Mouse (Mus musculus) intestine, postnatal 0 days (tissue): ENCODE results near the gene Dlx3. TPM values are rescaled to one million over a fixed set of nuclear protein-coding genes. Genes with fewer than 3 reads are reported as not detected.

Source experiments
- ATAC-seq: fragments of 200-750 bp; cut with Nextera tagmentation; 2 replicates; pipeline ENCODE4 v1.8.0; 2017; ENCODE audit warnings: mild to moderate bottlenecking, moderate TSS enrichment, moderate library complexity
- H3K27ac ChIP-seq: fragments of 300-500 bp; sonication (generic); 2 replicates; pipeline ENCODE4 v1.5.1; 2014; ENCODE audit warnings: mild to moderate bottlenecking, low read depth, low read length, moderate library complexity
- H3K27me3 ChIP-seq: fragments of 300-500 bp; sonication (generic); replicated peaks from 2 replicates; pipeline ENCODE4 v1.6.1; 2014; ENCODE audit warnings: low read length, mixed read lengths; ENCODE audit not compliant: control insufficient read depth, insufficient read depth
- H3K36me3 ChIP-seq: fragments of 300-500 bp; sonication (generic); 2 replicates; pipeline ENCODE4 v1.6.1; 2014; ENCODE audit warnings: mild to moderate bottlenecking, moderate library complexity; ENCODE audit not compliant: control insufficient read depth, insufficient read depth
- H3K4me1 ChIP-seq: fragments of 300-500 bp; sonication (generic); replicated peaks from 2 replicates; pipeline ENCODE4 v1.6.1; 2014; ENCODE audit warnings: antibody characterized with exemption, low read length, mixed read lengths; ENCODE audit not compliant: control insufficient read depth, insufficient read depth
- H3K4me2 ChIP-seq: fragments of 300-500 bp; sonication (generic); replicated peaks from 2 replicates; pipeline ENCODE4 v1.6.1; 2014; ENCODE audit warnings: low read depth, mild to moderate bottlenecking, moderate library complexity
- H3K4me3 ChIP-seq: fragments of 300-500 bp; sonication (generic); 2 replicates; pipeline ENCODE4 v1.5.1; 2014; ENCODE audit warnings: low read depth, low read length
- H3K9ac ChIP-seq: fragments of 300-500 bp; sonication (generic); 2 replicates; pipeline ENCODE4 v1.6.1; 2014; ENCODE audit warnings: mild to moderate bottlenecking, low read depth, low read length
- H3K9me3 ChIP-seq: fragments of 300-500 bp; sonication (generic); 2 replicates; pipeline ENCODE4 v1.6.1; 2016; ENCODE audit warnings: mixed run types; ENCODE audit not compliant: control insufficient read depth
- CTCF ChIP-seq: sonication (generic); IDR thresholded peaks from 2 replicates; pipeline ENCODE4 v1.5.1; 2016; ENCODE audit warnings: low read depth, mild to moderate bottlenecking, control low read depth, antibody characterized with exemption, moderate library complexity
- WGBS: fragments of 180-500 bp; shearing (Covaris S2); extraction: QIAGEN DNeasy Blood & Tissue Kit; methylation state at CpG from one replicate; pipeline ENCODE4 v1.1.7; 2014; 5-methylcytosine and 5-hydroxymethylcytosine counted together
- polyA plus RNA-seq: library from polyadenylated mRNA; unstranded; fragments of >200 nt; fragmentation: Nextera tagmentation; extraction: Ambion mirVana; gene quantifications from 2 replicates; pipeline ENCODE4 v1.2.1, GENCODE M21; 2015

The Dlx3 gene
- polyA plus RNA-seq, 1 experiment from 2014 or later = 0.44 TPM

DNA sequence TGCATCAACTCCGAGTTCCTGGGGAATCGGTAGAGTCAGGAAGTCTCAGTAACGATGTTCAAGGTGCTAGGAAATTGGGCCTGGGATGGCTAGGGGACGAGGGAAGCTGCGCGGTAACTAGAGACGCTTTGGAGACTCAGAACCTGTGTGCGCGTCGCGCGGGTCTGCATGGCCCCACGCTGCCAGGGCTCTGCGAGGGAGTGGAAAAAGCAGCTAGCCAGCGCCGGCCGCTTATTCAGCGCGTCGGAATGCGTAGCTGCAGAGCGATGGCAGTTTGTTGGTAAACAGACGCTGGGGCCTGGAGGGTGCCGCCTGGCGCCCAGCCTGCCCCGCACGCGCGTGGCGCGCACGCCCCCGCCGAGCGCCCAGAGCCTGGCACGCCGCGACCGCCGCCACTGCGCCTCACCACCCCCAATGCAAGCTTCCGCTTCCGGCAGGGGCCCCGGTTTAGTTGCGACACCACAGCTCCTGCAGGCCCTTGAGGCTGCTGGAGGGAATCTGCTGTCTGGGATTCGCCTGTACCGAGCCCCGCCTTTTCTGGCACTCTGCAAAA is 26.0 kb downstream of the Dlx3 start, which contains the start of gene Dlx4:
Gene Dlx4, minus strand, starts transcription at position 413 of the 553 bp plus-strand sequence.
- Histone ChIP-seq H3K27ac (no peak within 1 kb of the TSS), H3K36me3 (no peaks in the 10 kb centered on the region), H3K9ac (0 out of 2 replicates have a peak within 1 kb of the TSS, but pooled peaks have one; percentile 3), H3K4me3 (peak within 1 kb of the TSS; percentile 50), H3K27me3 (peaks cover 95% of the 10 kb centered on the region), H3K4me2 (peak within 1 kb of the TSS; percentile 83), H3K4me1 (peaks cover 7% of the 10 kb centered on the region; the same call in 1 of the 2 replicates), H3K9me3 (no peaks in the 10 kb centered on the region)
- under 1% methylated on average over 48 of the region's 48 CpGs for WGBS
- no peak for ATAC-seq
- TF ChIP-seq CTCF = no peak

DNA sequence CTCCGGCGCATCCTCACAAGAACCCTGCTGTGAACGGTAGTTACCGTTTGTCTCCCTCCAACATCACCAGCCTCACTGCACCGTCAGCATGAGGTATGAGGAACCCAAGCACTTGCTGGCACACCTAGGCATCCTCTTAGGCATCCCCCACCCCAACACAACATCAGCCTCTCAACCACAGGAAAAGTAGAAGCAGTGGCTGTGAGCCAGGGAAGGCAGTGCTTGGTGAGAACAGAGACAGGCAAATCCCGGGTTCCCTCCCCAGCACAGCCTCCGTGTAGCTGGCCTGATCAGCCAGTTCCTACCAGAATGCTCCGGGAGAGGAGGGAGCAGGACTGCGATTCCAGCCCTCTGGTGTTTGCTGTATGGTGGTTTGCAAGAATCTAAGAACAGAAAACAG is 28.8 kb downstream of the Dlx3 start:
- Histone ChIP-seq H3K4me2 (no peak overlapping the region), H3K36me3 (no peaks in the 10 kb centered on the region), H3K4me1 (peaks cover 7% of the 10 kb centered on the region; the same call in 1 of the 2 replicates), H3K27me3 (peaks cover 91% of the 10 kb centered on the region), H3K9me3 (no peaks in the 10 kb centered on the region), H3K9ac (no peak overlapping the region), H3K27ac (no peak overlapping the region), H3K4me3 (no peak overlapping the region)
- no peak for ATAC-seq
- no peak for TF ChIP-seq CTCF
- 4% methylated on average over 9 of the region's 9 CpGs for WGBS

DNA sequence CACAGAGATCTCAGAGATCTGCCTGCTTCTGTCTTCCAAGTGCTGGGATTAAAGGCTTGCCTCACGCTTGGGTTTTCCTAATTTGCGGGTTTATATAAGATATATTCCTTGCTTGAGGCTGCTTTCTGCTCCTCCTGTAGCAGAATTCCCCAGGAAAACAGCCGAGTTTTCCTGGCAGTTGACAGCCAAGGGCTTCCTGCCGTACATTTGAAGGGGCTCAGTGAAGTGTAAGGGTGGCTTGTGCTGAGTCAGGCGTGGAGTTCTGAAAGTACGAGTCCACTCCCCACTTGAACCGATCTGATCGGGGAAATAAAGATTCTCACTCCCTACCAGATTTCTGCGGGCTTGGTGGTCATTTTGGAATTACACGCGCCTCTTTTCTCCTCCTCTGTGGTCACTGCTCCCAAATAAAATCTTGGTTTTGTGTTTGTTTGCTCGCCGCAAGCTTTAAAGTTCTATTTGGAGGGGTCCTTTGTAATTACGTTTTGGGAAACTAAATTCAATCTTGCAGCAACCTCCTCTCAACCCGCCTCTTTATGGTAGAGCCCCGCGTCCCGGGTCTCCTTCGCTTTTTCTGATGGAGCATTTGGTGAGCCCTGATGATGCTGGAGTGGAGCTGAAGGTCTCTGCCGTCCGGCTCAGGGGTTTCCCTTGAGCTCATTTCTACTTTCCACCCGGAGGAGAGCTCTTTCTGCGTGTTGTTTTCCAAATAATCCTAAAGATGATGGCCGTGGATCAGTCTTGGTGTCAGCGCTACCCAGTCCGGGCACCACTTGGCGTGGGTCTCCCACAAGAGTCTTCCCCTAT is 29.7 kb downstream of the Dlx3 start:
- WGBS = 3% methylated on average over 27 of the region's 27 CpGs
- no peak overlapping the region for H3K27ac ChIP-seq
- H3K36me3 ChIP-seq = no peaks in the 10 kb centered on the region
- TF ChIP-seq CTCF = no peak
- no peaks in the 10 kb centered on the region for H3K9me3 ChIP-seq
- ATAC-seq = no peak
- H3K4me1 ChIP-seq = peaks cover 7% of the 10 kb centered on the region; the same call in 1 of the 2 replicates
- H3K27me3 ChIP-seq = peaks cover 82% of the 10 kb centered on the region
- H3K4me2 ChIP-seq = no peak overlapping the region
- H3K9ac ChIP-seq = no peak overlapping the region
- H3K4me3 ChIP-seq = no peak overlapping the region

DNA sequence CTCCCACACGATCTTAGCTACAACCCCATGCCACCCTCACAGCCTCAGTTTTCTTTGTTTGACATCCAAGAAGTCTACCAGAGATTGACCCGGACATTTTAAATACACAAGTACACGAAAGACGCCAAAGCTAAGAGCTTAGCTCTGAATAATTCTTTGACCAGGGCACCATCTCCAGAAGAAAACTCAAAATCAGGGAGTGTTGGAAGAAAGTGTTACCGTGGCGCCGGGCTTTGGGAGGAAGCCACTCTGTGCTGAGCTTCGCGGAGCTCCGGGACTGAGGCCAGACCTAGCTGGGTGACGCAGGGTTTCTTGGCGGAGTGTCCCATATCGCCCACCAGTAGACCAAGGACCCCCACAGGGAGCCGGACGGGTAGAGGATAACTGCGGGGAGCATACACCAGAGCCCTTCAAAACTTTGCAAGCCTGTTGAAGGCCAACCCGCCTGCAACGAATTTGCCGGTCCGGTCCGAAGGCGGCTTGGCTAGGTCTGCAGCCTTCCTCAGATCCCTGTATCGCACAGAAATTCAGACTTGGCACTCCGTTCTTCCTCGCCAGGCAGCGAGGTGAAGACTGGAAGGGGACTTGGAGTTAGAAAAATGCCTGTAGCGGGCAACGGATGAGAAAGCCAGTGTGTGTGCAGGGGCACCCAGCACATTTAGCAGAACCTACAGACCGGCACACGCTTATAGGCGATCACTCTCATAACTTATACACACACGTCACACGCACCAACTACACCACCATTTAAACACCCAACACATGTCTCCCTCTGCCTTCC is 30.5 kb downstream of the Dlx3 start:
- Histone ChIP-seq H3K4me3 (no peak overlapping the region), H3K4me1 (peaks cover 5% of the 10 kb centered on the region; the same call in 1 of the 2 replicates)
- no peak for ATAC-seq

DNA sequence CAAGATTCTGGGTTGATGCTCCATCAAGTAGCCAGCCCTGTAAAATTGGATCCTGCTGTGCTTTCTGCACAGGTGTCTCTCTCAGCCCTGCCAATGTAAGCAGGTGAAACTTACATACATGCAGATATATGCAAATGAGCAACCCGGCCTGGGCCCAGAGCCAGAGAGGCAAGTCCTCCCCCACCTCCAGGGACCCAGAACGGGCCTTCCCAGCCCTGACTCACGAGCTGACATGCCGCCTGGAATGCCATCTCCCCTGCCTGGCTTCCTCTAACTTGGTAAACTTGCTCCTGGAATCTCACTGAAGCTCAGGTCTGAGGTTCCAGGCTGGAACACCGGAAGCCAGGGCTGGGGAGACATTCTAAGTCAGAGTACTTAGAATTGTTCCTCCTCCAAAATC is 33.2 kb downstream of the Dlx3 start:
- Histone ChIP-seq H3K4me1 (no peaks in the 10 kb centered on the region), H3K9ac (no peak overlapping the region), H3K27me3 (peaks cover 53% of the 10 kb centered on the region), H3K4me2 (no peak overlapping the region), H3K4me3 (no peak overlapping the region), H3K27ac (no peak overlapping the region), H3K36me3 (no peaks in the 10 kb centered on the region), H3K9me3 (no peaks in the 10 kb centered on the region)
- WGBS = 49% methylated on average over 5 of the region's 5 CpGs
- TF ChIP-seq CTCF = no peak
- ATAC-seq = no peak

More for the DNA sequence above, 30.5 kb downstream of the Dlx3 start:
- TF ChIP-seq CTCF = no peak
- Histone ChIP-seq H3K36me3 (no peaks in the 10 kb centered on the region), H3K9ac (no peak overlapping the region), H3K27me3 (peaks cover 74% of the 10 kb centered on the region), H3K4me2 (no peak overlapping the region), H3K9me3 (no peaks in the 10 kb centered on the region), H3K27ac (no peak overlapping the region)
- 4% methylated on average over 33 of the region's 33 CpGs for WGBS

DNA sequence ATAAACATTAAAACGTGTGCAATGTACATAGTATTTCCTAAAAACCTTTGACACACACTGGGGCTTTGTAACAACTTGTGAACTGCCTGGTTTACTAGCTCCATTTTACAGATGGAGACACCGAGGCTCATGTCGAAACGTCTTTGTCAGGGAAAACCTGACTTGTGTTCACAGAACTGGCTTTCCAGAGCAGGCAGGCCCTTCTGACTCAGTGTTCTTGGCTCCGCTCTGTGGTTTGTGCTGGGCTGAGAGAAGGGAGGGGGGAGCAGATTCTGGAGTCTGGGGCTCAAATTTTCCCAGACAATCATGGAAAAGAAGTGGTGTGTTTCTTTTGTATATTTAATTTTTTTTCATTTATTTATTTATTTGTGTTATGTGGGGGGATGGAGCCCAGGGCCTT is 33.8 kb downstream of the Dlx3 start:
- Histone ChIP-seq H3K9ac (no peak overlapping the region), H3K9me3 (no peaks in the 10 kb centered on the region), H3K27me3 (peaks cover 47% of the 10 kb centered on the region), H3K4me2 (no peak overlapping the region), H3K4me1 (no peaks in the 10 kb centered on the region), H3K27ac (no peak overlapping the region), H3K36me3 (no peaks in the 10 kb centered on the region), H3K4me3 (no peak overlapping the region)
- no peak for ATAC-seq
- 72% methylated on average over 5 of the region's 5 CpGs for WGBS
- TF ChIP-seq CTCF = no peak
